Mouse (Mus musculus) cerebellum, postnatal 4 days (tissue): Measurements from ENCODE around the gene Tmem151a.
A peak's percentile ranks its signal among the peaks of the same experiment; 100 is the strongest.
"Not testable (repeated sequence)": the region's sequence is repeated elsewhere in the genome, so short reads cannot be mapped to it uniquely, and the experiment has no call there.

Experiments used
- DNase-seq, 2 experiments: peaks; one replicate each; pipeline ENCODE4 v3.0.0; 2022; ENCODE audit warnings: low spot score in 2 of 2, mixed read lengths in 1 of 2

Tmem151a gene

DNA sequence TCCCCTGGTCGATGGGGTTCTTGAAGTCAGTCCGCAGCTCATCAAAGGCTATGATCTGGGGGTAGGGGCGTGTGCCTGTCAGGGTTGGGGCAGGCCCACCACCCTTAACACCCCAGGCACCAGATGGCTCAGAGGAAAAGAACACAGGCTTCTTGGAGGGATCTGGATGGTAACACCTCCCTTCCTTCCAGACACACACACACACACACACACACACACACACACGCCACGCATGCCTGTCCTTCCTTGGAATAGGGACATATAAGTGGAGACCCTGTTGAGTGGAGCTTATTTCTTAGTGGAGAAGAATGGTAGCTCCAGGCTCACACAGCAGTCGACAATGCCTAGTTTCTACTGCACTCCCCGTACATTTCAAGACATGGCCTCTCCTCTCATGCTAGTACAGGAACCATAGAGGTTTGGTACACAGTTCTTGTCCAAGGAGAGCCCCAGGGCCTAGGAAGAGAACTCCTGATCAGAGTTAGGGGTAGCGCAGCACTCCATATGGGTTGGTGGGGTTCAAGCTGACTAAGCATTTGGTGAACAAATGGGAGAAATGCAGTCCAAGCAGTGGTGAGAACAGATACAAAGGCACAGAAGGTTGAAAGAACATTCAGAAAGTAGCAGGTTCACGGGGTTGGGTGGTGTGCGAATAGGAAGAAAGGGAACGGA, 9.6 kb upstream of the Tmem151a start:
- DNase-seq = no peak

DNA sequence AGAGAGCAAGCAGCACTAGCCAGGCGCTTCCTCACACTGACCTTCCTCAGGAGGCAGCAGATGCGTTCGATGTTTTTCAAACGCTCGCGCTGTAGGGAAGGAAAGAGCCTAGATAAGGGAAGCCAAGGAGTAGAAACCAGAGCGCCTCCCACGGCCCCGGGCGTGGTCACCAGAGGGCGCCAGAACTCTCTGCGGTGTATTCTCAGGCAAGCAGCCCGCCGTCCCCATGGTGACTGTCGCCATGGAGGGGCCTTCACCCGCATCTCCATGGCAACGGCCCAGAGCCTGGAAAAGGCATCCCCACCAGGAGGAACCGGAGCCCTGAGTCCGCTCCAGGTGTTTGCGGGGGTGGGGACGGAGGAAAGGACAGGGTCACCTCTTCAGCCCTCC, 8.9 kb upstream of the Tmem151a start:
- DNase-seq = peak; percentile 95 to 99

DNA sequence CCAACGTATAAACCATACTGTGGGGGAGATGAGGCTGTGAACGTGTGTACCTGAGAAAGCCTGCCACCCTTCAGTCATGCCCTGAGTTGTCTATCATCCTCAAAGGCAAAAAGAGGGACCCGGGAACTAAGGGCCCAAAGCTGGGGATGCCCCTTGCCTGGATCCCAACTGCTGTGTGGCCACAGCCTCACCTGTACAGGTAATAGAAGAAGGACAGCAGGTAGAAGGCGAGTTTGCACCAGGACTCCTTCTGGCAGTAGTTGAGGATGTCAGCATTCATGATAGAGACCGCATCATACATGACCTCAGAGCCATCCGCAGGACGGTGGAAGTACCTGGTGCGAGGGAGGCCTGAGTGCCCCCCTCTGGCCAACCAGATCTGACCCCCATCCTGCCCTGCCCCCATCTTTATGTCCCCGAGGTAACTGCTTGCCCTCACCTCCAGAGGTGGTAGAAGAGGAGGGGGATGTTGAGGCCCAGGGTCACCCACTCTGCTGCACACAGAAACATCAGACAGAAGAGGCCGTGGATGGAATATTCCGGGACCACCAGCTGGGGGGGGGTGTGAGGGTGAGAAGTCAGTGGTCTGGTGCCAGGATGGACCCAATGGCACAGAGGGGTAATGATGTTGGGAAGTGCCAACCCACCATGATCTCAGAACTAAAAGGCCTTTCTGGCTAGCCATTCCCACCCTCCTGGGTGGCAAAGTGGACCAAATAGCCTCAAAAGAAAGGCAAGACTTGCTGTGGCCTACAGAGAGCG, 8.3 kb upstream of the Tmem151a start:
- DNase-seq = no peak

DNA sequence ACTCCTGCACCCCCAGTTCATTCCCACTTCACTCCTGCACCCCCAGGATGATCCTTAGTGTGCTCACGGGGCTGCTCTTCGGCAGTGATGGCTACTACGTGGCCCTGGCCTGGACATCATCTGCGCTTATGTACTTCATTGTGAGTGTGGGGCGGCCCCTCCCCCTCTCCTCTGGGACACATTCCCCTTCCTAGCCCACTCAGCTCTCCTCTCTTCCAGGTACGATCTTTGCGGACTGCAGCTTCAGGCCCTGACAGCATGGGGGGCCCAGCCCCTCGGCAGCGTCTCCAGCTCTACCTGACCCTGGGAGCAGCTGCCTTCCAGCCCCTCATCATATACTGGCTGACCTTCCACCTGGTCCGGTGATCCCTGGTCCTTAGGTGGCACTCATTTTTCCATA, 6.8 kb upstream of the Tmem151a start:
- DNase-seq = no peak

DNA sequence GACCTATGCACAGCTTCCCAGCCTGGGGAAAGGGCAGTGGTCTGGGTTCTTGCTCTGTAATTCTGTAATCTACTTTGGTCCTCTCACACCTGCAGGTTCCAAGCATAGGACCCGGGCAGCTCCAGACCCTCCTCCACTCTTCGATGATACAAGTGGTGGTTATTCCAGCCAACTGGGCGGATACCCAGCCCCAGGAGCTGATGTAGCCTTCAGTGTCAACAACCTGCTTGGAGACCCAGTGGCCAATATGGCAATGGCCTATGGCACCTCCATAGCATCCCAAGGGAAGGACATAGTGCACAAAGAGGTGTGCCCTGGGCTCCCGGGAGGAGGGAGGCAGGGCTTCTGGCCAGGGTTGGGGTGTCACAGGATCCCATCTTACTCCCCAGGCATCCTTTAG, 4.0 kb upstream of the Tmem151a start:
- no peak for DNase-seq

DNA sequence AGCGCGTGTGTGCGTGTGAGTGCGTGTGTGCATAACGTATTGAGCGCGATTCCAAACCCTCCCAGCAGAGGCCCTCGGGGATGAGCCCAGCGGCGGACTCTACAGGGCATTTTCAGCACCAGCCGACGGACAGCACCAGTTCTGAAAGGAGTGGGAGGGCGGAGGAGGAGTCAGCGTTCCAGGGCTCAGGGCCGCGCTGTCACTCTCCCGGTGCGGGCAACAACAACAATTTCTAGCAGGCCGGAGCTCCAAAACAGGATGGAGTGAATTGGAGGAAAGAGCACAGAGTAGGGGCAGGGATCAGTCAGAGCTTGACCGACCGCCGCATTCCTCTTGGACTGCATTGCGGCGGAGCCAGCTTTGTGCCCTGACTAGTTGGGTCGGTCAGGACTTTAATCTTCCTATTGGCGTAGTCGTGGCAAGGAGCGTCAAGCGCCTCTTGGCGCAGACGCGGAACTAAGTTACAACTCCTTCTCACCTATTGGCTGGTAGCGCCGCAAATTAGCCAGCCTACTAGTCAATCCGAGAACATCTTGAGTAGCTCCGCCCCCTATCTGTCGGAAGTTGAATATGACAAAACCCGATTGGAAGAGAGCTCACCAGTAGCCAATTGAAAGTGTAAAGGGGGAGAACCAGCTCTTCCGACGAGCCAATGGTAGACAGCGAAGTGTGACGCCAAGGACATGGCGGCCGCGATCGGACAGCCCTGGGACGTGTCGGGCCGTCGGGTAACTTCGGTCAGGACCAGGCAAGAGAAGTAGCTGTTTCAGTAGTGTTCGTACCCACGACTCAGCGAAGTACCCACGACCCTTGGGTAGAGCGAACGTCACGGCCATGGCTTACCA, 2.8 kb upstream of the Tmem151a start, which contains the start of gene Yif1a:
Gene Yif1a, plus strand, starts transcription at position 655 of the 845 bp plus-strand sequence.
- peak; percentile 71 to 87 for DNase-seq

DNA sequence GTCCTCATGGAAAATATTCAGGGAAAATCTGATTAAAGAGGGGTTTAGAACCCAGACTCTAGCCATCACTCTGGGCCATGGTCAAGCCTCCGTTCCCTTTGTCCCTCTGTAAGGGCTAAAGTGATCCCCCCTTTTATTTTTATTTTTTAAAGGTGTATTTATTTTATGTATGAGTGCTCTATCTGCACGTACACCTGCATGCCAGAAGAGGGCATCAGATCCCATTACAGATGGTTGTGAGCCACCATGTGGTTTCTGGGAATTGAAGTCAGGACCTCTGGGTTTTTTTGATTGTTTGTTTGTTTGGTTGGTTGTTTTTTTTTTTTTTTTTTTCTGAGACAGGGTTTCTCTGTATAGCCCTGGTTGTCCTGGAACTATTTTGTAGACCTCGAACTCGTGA, 1.2 kb upstream of the Tmem151a start:
- not testable (repeated sequence) for DNase-seq

DNA sequence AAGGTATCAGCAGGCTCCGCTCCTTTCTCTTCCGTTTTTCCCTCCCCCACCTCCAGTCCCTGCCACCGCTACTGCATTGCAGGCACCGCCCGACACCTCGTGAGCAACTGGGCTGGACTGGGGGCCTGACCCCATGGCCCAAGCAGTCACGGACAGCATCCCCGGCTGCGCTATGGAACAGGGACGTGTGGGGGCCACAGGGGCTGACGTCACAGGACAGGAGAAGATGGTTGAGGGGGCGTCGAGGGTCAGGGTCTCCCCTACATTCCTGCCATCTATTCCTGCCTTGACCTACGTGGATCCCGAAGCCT, 542 bp downstream of the Tmem151a start:
- no peak for DNase-seq

DNA sequence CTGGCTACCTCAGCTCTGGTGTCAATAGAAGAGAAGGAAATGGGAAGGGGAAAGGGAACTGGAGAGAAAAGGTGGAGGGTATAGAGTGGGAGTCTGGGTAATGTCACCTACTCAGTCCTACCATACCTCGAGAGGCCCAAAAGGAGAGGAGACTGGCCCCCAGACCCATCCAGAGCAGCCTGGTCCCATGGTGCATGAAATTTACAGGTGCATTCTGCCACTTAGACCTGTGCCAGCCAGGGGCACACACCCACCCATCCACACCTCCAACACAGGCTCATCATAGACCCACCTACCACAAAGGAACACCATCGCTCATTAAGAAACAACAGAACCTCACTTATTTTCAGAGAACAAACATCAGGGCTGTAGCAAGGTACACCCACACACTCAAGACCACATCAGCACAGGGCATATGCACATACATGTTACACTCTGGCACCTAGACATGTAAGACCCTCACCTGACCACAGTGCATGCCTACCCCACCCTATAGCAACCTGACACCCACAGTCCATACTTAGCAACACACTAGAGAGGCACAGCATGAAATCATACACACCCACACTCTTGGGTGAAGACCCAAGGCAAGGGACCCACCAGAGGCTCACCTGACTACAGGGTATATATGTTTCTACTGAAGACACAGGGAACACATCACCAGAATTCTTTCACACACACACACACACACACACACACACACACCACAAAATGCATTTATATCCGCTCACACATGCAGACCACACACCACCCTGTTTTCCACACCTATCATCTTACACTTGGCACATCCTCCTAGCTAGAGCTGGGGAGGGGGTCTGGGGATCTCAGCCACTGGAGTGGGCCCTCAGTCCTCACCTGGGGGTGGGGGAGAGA, 1.1 kb downstream of the Tmem151a start:
- DNase-seq = no peak

DNA sequence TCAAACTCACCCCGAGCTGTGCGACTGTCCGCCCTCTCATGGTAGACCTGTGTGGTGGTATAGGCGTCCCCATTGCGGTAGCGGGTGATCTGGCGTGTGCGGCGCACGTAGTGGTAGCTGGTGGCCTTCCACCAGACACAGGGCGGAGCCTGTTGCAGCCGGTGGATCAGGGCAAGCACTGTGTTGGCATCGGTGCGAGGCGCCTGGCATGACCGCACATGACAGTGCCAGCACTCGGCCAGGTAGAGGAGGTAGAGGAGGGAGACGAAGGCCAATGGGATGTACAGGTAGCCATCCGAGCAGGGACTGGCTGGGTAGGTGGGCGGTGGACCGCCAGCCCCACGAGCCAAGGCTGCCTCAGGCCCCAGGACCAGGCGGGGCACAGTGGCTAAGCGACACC, 2.7 kb downstream of the Tmem151a start:
- DNase-seq = no peak

DNA sequence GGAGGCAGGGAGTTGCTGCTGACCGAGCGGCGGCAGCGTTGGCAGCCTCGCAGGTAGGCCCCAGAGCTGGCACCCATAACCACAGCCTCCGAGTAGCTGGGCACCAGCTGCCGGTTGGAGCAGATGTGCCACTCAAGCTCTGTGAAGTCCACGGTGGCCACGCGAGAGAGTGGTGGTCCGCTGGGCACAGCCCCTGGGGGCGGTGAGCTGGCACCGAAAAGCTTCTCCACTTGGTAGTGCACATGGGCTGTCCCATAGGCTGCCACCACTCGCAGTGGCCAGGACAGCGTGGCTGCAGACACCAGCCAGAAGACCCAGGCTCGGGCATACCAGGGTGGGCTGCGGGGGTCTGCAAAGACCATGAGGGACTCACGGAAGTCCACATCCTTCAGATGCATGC, 3.3 kb downstream of the Tmem151a start:
- no peak for DNase-seq

DNA sequence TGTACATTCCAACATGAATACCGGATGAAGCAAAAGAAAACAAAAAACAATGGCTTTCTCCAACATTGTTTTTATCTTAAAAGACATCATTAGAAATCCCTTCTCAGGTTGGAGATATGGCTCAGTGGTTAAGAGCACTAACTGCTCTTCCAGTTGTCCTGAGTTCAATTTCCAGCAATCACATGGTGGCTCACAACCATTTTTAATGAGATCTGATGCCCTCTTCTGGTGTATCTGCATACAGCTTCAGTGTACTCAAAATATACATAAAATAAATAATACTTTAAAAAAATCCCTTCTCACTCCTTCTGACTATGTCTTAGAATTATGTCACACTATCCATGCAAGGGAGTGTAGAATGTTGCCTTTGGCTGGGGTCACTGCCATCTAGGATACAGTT, 6.1 kb downstream of the Tmem151a start:
- DNase-seq = no peak

DNA sequence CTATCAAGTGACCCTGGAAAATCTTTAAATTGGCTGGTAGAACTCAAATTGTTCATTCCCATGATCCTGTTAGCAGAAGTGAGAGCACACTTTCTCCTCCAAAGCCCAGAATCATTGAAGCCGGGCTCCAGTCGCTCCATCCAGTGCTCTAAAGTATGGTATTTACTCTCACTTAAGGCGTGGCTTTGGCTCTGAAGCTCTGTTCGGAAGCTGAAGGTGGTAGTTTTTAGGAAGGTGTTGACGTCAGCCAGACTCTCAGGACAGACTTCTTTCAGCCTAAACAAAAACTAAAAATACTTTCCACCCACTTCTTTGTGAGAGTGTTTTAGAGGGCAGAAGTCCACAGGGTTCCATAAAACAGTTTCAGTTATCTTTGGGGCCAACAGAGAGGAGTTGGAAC, 11.8 kb downstream of the Tmem151a start:
- no peak for DNase-seq

DNA sequence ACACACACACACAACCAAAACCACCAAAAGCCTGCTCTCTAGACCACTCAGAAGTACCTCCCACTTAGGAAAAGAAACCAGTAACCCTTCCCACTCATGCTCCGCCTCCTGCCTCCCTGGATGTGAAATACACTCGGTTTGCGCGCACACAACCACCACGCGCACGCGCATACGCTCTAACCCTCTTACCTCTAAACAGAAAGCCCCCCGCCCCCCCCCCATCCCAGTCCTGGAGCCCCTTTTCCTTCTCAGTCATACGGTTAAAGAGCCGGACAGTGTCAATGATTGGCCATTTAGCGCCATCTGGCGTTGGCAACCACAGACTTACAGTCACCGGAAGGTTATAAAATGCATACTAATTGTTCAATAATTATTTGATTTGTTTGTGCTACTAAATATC, 12.3 kb downstream of the Tmem151a start:
- peak in 1 of 2 experiments; percentile 62 for DNase-seq

DNA sequence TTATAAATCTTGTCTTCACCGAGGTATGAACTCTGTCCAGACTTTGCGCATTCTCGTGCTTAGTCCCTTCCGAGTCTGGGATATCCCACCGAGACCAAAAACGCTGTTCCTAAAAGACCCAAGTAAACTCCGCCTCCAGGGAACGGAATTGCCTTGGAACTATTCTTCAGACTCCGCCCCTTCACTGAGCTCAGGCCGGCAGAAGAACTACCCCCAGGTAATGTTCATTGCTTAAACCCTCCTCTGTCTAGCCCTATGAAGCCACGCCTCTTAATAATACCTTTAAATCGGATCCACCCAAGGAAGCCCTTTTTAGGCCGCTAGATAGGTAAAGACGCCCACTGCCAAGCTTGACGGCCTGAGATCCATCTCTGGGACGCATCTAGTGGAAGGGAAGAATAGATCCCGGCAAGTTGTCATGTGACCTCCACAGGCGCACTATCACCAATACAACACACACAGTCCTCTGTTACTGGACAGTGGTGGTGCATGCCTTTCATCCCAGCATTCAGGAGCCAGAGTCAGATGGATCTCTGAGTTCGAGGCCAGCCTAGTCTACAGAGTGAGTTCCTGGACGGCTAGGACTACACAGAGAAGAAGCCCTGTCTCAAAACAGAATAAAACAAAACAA, 12.8 kb downstream of the Tmem151a start:
- DNase-seq = no peak

DNA sequence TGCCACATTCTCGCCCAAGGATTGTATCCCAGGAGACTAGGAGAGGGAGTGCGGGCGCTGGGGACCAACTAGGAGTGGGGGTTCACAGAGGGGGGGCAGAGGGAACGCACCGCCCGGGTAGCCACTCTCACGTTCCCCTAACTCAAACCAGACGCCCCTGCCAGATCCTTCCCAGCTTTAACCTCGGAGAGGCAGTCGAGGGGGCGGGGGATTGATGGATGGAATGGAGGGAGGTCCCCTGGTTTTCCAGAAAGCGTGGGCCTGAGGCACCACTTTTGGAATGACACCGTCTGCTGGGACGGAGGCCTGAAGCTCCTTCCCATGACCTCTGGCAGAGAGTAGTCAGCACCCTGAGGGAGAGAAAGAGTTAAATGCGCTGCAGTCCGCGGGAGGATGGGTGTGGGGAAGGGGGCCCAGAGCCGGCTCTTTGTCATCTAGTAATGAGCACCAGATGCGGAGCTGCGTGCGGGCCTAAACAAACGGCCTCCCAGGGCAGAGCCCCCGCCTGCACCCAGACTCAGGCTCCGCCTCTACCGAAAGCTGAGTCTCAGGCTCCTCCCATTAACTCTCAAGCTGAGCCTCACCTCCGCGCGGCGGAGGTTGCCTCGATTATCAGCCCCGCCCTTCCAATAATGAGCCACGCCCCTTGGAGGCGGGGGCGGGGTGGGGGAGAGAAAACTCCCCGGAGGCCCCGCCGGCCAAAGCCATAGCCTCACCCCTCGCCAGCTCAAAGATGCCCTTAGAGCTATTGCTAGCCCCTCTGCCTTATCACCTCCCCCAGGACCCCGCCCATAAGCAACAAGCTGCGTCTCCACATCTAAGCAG, 13.6 kb downstream of the Tmem151a start:
- DNase-seq = no peak

DNA sequence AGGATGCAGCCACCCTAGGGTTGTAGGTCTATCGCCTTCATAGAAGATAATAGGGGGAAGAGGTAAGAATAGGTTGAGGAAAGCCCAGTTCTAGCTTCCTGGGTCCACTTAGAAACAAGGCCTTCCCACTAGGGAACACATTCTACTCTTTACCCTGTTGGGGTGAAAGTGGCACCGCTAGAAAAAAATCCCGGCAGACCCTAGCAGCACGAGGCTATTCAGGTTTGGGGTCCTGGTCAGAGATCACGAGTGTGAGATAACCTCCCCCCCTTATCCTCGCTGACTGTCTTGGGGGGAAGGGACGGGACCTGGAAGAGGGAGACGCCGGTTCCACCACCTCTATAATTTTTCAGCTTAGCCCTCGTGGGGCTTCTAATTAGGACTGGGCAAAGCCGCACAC, 14.3 kb downstream of the Tmem151a start:
- no peak for DNase-seq

DNA sequence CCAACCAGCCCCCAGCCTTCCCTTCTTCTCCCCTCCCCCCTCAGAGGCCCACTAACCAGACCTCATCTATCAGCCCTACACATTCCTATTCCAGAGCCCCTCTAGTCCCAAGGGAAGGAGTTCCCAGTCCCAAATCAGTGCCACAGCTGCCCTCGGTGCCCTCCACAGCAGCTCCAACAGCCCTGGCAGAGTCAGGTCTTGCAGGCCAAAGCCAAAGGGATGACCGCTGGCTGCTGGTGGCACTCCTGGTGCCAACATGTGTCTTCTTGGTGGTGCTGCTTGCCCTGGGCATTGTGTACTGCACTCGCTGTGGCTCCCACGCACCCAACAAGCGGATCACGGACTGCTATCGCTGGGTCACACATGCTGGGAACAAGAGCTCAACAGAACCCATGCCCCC, 15.4 kb downstream of the Tmem151a start:
- no peak for DNase-seq

DNA sequence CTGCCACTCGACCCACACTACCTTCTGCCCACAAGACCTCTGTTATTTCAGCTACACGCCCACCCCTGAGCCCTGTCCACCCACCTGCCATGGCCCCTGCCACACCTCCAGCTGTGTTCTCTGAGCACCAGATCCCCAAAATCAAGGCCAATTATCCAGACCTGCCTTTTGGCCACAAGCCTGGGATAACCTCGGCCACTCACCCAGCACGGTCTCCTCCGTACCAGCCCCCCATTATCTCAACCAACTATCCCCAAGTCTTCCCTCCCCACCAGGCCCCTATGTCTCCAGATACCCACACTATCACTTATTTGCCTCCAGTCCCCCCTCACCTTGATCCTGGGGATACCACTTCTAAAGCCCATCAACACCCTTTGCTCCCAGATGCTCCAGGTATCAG, 15.8 kb downstream of the Tmem151a start:
- no peak for DNase-seq

DNA sequence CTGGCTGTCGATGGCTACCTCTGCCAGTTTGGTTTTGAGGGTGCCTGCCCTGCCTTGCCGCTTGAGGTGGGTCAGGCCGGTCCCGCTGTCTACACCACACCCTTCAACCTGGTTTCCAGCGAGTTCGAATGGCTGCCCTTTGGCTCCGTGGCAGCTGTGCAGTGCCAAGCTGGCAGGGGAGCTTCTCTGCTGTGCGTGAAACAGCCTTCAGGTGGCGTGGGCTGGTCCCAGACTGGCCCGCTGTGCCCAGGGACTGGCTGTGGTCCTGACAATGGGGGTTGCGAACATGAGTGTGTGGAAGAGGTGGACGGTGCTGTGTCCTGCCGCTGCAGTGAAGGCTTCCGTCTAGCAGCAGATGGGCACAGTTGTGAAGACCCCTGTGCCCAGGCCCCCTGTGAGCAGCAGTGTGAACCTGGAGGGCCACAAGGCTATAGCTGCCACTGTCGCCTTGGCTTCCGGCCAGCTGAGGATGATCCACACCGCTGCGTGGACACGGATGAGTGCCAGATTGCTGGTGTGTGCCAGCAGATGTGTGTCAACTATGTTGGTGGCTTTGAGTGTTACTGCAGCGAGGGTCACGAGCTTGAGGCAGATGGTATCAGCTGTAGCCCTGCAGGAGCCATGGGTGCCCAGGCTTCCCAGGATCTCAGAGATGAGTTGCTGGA, 16.6 kb downstream of the Tmem151a start:
- no peak for DNase-seq
